Mouse (Mus musculus): ENCODE results near the gene Pcp2. TPM values are rescaled to one million over a fixed set of nuclear protein-coding genes. Genes with fewer than 3 reads are reported as not detected.

Pcp2 gene
- polyA plus RNA-seq, 1 experiment: not detected

Other genes starting within 250 kb of the Pcp2 start
- gene Arhgef18, start 232.5 kb downstream of the Pcp2 start, polyA plus RNA-seq (2012; rRNA removed): 34.0 and 36.5 TPM in 2 replicates
- 8.5 and 11.1 TPM in 2 replicates for gene Pex11g, start 157.9 kb downstream of the Pcp2 start, polyA plus RNA-seq (2012; rRNA removed)
- 0.15 and 0.26 TPM in 2 replicates for gene Tex45, start 154.7 kb downstream of the Pcp2 start, polyA plus RNA-seq (2012; rRNA removed)
- 27.5 and 31.0 TPM in 2 replicates for gene Zfp358, start 132.4 kb downstream of the Pcp2 start, polyA plus RNA-seq (2012; rRNA removed)
- gene Mcoln1, start 125.1 kb downstream of the Pcp2 start, polyA plus RNA-seq (2012; rRNA removed): 104 and 125 TPM in 2 replicates
- gene Pnpla6, start 110.2 kb downstream of the Pcp2 start, polyA plus RNA-seq (2012; rRNA removed): 50.0 and 54.3 TPM in 2 replicates
- gene C330021F23Rik, start 57.6 kb downstream of the Pcp2 start, polyA plus RNA-seq (2012; rRNA removed): 0.18 and 0.33 TPM in 2 replicates
- 13.3 and 16.1 TPM in 2 replicates for gene Camsap3, start 38.3 kb downstream of the Pcp2 start, polyA plus RNA-seq (2012; rRNA removed)
- gene Xab2, start 4.2 kb downstream of the Pcp2 start, polyA plus RNA-seq (2012; rRNA removed): 45.0 and 54.9 TPM in 2 replicates
- gene Pet100, start 4.0 kb downstream of the Pcp2 start, polyA plus RNA-seq (2012; rRNA removed): 65.2 and 71.8 TPM in 2 replicates
- 135 and 202 TPM in 2 replicates for gene Stxbp2, start 5.4 kb upstream of the Pcp2 start, polyA plus RNA-seq (2012; rRNA removed)
- gene Retn, start 30.2 kb upstream of the Pcp2 start, polyA plus RNA-seq (2012; rRNA removed): 53.8 and 69.7 TPM in 2 replicates
- gene Mcemp1, start 40.2 kb upstream of the Pcp2 start, polyA plus RNA-seq (2012; rRNA removed): 0.39 and 0.43 TPM in 2 replicates
- 4.6 and 9.2 TPM in 2 replicates for gene Fcor, start 46.8 kb upstream of the Pcp2 start, polyA plus RNA-seq (2012; rRNA removed)
- gene Trappc5, start 50.8 kb upstream of the Pcp2 start, polyA plus RNA-seq (2012; rRNA removed): 26.9 and 29.5 TPM in 2 replicates
- 0.12 and 0.13 TPM in 2 replicates for gene Fcer2a, start 68.6 kb upstream of the Pcp2 start, polyA plus RNA-seq (2012; rRNA removed)
- gene Clec4g, start 95.1 kb upstream of the Pcp2 start, polyA plus RNA-seq (2012; rRNA removed): 0.08 and 0.29 TPM in 2 replicates
- gene Cd209a, start 123.4 kb upstream of the Pcp2 start, polyA plus RNA-seq (2012; rRNA removed): 7.0 and 8.5 TPM in 2 replicates
- 0.12 and 0.14 TPM in 2 replicates for gene Cd209e, start 228.8 kb upstream of the Pcp2 start, polyA plus RNA-seq (2012; rRNA removed)